15 mouse cellular contexts compared by ENCODE assay signal in genomic region chr9:92562416-92562815, GRCm38 (mm10).
"Had no signal": no experiment of that assay in that cellular context is flagged by ENCODE, and none has a peak within 500 bp of the region (broad histone marks: within the 10 kb centered on the region; RNA-seq: fewer than 3 reads in every experiment).

No protein-coding gene starts in this region.

- H3K4me3 ChIP-seq: kidney, embryonic 15.5 days; limb, embryonic 12.5 days; limb, embryonic 15.5 days; midbrain, embryonic 13.5 days had no signal

- H3K9me3 ChIP-seq: kidney, embryonic 15.5 days; limb, embryonic 12.5 days; limb, embryonic 15.5 days had no signal

- H3K27ac ChIP-seq: kidney, embryonic 15.5 days; limb, embryonic 12.5 days; limb, embryonic 15.5 days; liver, embryonic 14.5 days; macrophage; midbrain, embryonic 13.5 days had no signal

- H3K36me3 ChIP-seq: kidney, embryonic 15.5 days; limb, embryonic 15.5 days; midbrain, embryonic 13.5 days had no signal

- ATAC-seq: liver, postnatal 0 days; lung, postnatal 0 days; midbrain, embryonic 13.5 days had no signal

- H3K27me3 ChIP-seq: kidney, embryonic 15.5 days; limb, embryonic 12.5 days; limb, embryonic 15.5 days; midbrain, embryonic 13.5 days had no signal

- DNase-seq: kidney, postnatal 14 days; kidney, postnatal 4 days; left cerebral cortex, postnatal 4 days; liver, postnatal 0 days; lung, embryonic 14.5 days; thymus, adult 18-20 months; thymus, postnatal 36 days had no signal

- H3K9ac ChIP-seq: kidney, embryonic 15.5 days; limb, embryonic 12.5 days; limb, embryonic 15.5 days; liver, embryonic 14.5 days; liver, postnatal 0 days; lung, embryonic 14.5 days; midbrain, embryonic 13.5 days had no signal

- H3K4me2 ChIP-seq: kidney, embryonic 15.5 days; limb, embryonic 12.5 days; limb, embryonic 15.5 days; liver, embryonic 11.5 days; lung, embryonic 14.5 days; midbrain, embryonic 13.5 days had no signal
